Mouse (Mus musculus) left cerebral cortex, postnatal 4 days (tissue): ENCODE measurements around the gene Phf14. TPM values are rescaled to one million over a fixed set of nuclear protein-coding genes. Genes with fewer than 3 reads are reported as not detected.

Source experiments
- DNase-seq: peaks from one replicate; pipeline ENCODE4 v3.0.0-alpha.2; 2022
- intact Hi-C: fragments of 180-260 bp; cut with DNase I; formaldehyde crosslinking; loops from one replicate; pipeline ENCODE4 v1.15.1; 2025
- total RNA-seq, 2 experiments: library from RNA; stranded (reverse); gene quantifications; 2 replicates each; pipeline ENCODE4 v1.2.3; 2021

Phf14 gene
- total RNA-seq, 2 experiments from 2014 or later = 221 to 249 TPM

DNA sequence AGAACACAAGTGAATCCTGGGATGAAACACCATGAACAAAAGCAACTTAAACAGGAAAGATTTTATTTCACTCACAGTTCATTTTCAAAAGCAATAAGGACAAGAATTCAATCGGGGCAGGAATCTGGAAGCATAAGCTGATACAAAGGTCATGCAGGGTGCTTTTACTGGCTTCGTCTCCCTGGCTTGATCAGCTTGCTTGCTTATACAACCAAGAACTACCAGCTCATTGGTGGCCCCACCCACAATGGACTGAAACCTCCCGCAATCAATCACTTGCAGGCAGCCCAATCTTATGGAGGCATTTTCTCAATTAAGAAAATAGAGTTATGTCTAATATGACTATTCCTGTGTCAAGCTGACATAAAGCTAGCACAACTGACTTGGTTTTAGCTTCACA is 112.5 kb downstream of the Phf14 start:
- DNase-seq = no peak
- intact Hi-C loops = no loop called here

DNA sequence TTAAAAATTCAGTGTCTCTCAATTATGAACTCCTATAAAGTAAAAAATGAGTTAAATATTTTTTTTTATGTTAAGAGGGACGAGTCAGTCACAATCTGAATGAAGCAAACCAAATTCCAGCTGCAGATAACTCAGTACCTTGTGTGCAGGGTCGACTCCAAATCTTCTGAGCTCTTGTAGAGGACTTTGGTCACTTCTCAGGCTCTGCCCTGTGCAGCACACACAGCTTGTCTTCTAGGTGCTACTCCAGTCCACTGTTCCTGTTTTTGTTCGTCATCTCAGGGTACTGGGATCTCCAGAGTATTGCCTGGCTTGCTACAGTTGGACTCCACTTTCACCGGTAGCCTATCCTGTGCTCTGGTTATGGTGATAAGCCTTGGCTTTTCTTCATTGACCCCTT is 113.1 kb downstream of the Phf14 start:
- intact Hi-C loops = no loop called here
- DNase-seq = no peak

DNA sequence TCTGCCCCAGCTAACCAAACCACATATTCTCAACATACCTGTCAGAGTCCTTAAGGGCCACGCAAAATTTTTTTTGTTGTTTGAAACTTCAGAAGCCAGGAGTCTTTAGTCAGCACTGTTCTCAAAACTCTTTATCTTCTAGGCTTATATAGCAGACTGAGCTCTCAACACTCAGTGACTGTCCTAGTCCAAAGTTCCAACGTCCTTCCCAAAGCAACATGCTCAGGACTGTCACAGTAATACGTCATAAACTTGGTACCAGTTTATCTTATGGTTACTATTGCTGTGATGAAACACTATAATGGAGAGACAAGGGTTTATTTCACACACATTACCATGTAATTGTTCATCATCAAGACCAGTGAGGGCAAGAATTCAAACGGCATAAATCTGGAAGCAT is 113.9 kb downstream of the Phf14 start:
- DNase-seq = no peak
- intact Hi-C loops = no loop called here

DNA sequence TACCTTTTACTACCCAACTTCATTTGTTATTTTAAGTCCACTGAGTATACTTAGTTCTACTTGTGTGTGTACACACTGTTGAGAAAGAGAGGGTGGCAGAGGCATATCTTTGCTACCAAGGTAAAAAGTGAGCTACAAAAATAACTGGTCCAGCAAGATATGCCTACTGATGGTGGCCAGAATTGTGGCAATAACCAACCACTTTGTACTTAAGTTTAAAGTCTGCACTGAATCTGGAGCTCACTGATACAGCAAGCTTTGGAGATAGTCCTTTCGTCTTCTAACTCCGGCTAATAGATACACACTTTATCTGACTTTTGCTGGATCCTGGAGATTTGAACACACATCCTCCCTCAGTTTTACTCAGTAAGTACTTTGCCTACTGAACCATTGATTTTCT is 115.8 kb downstream of the Phf14 start:
- no peak for DNase-seq
- intact Hi-C loops = no loop called here

DNA sequence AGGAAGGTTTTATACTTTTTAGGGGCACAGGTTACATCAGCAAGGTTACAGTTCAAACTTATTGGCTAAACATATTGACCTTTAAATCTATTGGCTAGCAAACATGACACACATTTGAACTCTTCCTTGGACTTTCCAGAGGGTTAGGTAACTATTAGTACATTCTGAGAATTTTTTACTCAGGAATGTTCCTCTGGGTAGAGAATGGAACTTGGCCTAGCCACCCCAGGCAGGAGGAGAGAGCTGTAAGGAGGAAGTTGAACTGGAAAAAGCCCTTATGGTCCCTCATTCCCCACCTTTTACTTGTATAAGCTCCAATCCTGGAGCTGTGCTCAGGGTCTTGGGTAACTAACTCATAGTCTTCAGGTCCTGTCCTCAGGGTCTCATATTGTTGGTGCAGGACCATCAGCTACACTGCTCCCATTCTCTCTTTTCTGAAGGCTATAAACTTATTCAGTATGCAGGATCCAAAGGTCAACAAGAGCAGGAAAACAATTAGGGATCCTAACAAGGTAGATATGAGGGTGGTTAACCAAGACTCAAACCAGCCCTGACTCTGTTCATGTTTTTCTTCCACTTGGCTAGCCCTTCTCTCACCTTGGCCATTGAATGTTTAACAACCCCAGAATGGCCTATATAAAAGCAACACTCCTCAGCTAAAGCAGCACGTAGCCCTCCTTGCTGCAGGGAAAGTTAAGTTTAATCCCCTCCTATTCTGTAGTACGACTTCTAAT is 119.4 kb downstream of the Phf14 start:
- intact Hi-C loops = no loop called here
- no peak for DNase-seq

DNA sequence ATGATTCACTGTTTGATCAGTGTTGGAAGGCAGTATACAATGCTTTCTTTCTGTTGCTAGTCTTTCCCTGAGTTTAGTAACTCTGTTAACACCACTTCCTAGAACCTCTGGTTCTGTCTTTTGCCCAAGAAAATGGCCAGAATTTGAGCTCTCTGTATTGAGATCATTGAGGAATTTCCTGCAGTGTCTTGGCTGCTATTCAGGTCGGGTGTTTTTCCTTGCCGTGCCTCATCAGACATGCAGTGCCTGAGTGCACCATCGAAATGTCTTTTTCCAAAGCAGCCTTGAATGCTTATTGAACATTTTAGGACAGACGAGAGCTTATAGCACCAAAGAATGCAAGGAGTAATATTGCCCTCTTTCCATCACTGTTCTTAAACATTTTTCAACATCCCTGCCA is 127.0 kb downstream of the Phf14 start:
- intact Hi-C loops = no loop called here
- DNase-seq = no peak

DNA sequence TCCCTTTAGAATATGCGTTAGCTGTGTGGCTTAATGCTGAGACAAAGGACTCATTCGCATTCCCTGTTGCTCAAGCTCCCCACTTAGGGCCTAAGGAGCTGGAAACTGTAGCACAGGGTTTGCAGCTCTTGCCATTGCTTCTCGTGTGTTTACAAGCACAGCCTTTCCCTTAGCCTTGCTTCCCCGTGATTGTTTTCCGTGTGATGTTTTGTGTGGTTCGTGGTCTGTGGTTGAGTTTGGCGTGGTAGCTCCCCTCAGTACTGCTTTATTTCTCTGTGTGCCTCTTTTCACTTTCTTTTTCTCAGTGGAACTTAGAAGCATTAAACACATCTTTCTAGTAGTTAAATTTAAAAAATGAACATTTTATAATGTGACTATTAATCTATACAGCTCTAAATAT is 130.7 kb downstream of the Phf14 start:
- no peak for DNase-seq
- intact Hi-C loops = no loop called here

DNA sequence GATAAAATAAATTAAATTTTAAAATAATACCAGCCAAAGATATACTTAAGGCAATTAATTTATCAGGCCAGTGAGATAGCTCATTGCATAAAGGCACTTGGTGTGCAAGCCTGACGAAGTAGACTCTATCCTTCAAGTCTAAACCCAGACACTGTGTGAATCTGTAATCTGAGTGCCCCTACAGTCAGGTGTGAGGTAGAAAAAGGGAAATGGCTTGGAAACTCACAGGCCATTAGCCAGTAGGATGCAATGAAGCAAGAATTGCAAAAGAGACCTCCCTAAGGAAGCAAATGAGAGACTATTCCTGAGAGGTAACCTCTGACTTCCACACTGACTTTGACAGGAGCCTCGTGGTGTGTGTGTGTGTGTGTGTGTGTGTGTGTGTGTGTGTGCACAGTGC is 145.3 kb downstream of the Phf14 start:
- DNase-seq = no peak
- intact Hi-C loops = no loop called here

DNA sequence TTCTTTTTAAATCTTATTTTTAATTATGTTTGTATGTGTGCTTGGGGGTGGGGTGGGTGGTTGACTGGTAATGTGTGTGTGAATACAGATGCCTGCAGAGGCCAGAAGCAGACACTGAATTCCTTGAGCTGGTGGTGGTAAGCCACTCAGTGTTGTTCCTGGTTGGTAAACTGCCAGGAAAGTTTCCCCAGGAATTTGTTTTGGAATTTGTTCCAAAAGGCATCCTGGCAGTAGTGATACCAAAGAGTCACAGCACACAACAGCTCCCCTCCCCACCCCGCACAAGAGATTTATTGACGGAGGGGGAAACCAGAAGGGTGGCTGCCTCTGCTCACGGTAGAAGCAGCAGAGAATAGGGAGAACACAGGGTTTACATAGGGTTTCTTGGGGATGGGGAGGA is 146.5 kb downstream of the Phf14 start:
- intact Hi-C loops = no loop called here
- DNase-seq = no peak

DNA sequence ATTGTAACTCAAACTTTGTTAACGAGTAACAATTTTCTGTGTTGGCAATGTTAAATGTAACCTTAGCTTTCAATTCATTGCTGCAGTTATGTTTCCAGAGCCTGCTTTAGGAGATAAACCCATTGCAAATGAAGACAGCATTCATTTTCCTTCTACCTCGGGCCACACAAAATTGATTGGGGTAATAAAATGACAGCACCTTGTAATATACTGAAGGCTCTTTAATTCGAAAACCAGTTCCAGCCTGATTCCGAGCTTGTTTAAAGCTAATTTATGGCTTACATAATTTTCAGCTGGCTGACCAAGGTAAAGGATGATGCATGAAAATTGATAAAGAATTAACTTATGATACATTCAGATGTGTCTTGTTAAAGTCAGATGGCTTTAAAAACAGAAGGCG is 151.1 kb downstream of the Phf14 start:
- intact Hi-C loops = no loop called here
- DNase-seq = no peak

DNA sequence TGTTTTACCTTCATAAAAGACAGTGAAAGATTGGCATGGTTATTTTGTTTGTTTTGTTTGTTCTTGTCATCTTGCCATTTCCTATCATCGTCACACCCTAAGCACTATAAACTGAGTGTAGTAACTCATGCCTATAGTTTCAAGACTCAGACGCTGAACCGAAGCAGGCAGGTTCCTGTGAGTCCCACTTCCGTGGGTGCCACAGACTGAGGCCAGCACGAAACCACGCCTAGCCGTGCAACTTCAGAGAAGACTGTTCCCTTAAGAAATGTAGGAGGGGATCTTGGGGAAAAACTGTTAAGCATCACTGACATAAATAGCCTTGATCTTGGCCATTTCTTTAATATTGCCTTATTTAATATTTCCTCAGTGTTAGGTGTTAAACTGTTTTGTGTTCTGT is 152.4 kb downstream of the Phf14 start:
- DNase-seq = no peak
- intact Hi-C loops = no loop called here

DNA sequence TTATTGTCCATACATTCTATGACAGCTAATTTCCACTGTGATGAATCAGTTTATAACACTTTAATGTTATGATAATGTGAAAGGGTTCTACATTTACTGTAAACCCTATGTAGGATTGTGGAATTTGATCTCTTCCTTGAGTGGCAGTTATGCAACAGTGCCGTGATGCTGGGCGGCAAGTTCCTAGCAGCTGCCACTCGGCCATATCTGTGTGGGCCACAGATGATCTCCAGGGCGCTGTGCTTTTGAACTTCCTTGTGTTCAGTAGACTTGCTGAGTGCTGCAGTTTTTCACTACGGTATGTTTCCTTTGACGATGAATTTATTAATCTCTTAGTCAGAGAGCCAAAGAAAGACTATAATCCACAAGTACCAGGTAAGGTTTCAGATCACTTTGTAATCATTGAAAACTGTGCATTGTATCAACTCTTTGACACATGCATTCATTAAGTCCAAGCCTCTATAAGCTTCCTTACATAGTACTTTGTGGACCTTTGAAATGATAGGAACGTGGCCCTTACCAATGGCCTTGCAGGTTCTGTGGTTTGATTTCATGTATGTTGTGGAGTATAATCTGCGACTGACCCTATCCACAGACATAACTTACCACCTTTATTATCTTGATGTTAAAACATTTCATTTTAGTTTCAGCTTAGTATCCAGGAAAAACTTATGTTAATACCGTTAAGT is 153.0 kb downstream of the Phf14 start:
- no peak for DNase-seq
- intact Hi-C loops = no loop called here

DNA sequence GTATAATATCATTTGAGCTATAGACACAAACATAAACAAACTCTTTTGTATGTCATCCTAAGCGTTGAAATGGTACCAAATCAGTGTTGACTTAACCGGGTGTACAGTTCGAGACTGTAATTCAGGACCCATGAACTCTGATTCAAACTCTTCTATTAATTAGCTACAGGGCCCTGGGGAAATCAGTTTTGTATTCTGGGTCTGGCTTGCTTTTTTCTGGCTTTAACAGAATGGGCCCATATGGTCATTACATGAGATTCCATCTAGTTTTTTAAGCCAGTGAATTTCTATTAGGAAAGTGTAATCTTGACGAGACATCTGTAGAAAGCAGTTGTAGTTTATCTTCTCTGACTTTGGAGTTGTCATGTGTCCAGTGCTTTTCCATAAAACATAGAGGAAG is 160.3 kb downstream of the Phf14 start:
- no peak for DNase-seq

DNA sequence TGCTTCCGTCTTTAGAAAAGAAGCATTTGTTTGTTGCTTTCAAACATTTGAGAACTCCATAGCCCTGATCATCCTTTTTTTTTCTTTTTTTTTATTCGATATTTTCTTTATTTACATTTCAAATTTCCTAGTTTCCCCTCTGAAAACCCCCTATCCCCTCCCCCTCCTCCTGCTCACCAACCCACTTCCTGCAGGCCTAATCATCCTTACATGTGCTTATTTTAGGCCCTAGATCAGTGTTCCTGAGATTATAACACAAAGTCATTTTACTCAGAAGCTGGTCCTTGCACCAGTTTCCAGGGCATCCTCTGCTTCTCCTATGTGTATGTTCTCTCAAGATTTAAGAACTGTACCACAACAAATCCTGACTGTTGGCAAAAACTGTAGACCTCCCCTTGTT is 161.7 kb downstream of the Phf14 start:
- no peak for DNase-seq
- intact Hi-C loops = no loop called here

More for the DNA sequence above, 160.3 kb downstream of the Phf14 start:
- intact Hi-C loops = no loop called here

DNA sequence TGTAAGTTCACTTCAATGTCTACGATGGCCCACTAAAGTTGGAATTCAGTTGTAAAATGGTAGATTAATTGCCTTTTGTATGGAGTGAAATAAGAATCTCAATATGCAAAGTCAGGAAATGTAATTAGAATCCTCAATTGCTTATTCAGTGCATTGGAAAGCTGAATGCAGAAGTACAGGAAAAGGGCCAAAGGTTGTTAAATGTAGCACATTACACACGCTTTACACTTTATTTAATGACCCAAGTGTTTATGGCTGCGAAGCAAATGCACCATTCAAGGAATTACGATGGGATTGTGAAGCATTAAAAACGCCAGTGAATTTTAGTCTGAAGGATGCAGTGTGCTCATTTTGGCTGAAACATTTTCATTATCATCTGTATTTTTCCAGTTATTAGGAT is 167.0 kb downstream of the Phf14 start:
- intact Hi-C loops = no loop called here

DNA sequence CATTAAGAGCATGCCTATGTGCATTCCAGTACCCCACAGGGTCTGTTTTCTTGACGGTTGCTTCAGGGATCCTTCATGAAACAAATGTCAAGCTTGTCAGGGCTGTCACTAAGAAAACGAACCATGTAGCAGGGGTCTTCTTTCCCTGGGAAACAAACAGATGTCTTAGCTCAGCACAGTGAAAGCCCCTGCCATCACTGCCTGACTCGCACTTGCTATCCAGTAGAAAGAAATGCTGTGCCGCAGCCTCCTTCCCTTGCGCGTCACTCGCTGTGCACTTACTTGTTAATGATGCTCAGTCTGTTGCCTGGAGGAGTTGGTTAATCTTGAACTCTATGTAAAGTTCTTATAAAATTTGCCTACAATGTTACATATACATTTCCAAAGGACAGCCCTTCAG is 169.7 kb downstream of the Phf14 start:
- intact Hi-C loops = no loop called here
- no peak for DNase-seq

More for the DNA sequence above, 167.0 kb downstream of the Phf14 start:
- DNase-seq = no peak

DNA sequence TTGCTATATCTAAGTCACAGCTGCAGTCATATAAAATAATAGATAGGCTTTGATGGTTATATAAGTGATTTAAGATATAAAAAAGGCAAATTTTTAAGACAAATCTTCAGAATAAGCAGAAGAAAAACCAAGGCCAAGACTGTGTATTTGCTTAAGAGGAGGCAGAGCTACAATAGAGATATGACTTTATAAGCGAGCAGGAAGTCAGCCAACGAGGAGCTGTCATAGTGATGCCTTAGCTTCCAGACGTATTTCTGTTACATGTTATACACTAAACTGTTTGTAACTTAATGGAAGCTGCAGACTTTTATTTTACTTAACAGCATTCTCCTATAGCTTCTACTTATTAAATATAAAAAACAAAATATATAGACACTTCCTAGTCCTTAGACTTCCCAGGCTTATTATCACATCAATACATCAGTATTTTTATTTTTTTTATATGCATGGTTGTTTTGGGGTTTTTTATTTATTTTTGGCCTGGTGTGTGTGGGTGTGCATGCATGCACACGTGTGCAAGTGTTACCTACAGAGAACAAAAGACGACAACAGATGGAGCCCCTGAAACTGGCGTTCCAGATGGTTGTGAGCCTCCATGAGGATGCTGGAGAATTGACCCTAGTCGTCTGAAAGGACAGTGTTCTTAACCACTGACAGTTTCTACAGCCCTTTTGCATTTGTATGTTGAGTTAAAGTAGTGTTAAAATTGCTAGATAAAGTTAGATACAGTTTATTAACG is 170.4 kb downstream of the Phf14 start:
- intact Hi-C loops = no loop called here

DNA sequence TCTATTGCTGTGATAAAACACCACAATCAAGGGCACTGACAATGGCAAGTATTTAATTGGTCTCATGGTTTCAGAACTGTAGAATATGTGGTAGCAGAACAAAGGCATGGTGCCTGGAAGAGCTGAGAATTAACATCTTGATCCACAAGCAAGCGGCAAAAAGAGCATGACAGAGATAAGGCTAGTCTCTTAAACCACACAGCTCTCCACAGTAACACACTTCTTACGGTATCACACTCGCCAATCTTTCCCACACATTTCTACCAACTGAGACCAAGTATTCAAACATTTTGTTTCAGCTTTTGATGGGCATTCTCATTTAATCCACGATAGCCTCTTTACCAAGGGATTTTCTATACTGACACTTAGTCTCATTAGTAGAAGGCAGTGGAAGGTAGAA is 171.7 kb downstream of the Phf14 start:
- intact Hi-C loops = no loop called here
- DNase-seq = no peak

More for the DNA sequence above, 170.4 kb downstream of the Phf14 start:
- no peak for DNase-seq

DNA sequence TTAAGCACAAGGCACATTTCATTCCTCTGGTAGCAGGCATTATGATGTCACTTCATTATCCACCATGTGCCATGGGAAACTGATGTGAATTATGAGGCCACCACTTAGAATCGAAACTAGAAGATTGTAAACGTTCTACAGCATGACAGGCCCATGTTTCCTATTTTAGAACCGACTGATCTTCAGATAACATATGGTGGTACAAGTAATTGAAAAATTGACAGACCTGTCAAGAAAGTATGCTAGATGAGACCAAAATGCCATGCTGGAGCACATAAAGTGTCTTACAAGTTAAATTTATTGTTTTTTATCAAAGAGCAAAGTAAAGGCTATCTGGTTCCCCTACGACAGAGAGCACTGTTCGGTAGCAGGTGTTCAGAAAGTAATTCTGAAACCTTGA is 172.8 kb downstream of the Phf14 start:
- intact Hi-C loops = no loop called here
- DNase-seq = no peak

DNA sequence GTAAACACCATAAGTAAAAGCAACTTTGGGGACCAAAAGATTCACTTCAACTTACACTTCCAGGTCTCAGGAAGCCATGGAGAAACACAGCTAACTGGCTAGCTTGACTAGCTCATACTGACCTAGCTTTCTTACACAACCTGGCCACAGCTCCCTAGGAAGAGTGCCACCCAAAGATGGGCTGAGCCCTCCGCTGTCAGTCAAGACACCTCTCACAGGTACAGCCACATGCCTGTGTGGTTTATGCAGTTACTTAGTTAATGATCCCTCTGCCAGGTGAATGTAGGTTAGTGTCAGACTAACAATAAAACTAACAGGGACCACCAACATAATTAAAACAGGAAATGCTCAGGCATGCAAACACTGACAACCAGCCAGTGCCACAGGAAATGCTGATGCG is 174.1 kb downstream of the Phf14 start:
- DNase-seq = no peak

DNA sequence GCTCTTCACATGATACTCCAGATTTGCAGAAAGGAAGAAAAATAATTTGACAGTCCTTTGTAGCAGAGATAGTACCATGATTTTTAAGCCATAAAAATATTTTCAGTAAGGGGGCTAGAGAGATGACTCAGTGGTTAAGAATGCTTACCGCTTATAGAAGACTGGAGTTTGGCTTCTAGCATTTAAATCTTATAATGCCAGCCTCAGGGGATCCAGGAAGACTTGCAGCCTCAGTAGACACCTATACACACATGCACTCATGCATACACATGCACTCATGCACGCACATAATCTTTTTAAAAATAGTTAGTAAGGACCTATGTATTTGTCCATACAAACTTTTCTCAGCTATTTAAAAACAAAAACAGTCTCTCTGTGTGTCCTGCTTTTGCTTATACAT is 174.5 kb downstream of the Phf14 start:
- intact Hi-C loops = no loop called here
- DNase-seq = no peak

More for the DNA sequence above, 174.1 kb downstream of the Phf14 start:
- intact Hi-C loops = no loop called here
